Mouse (Mus musculus) cerebellum, adult 2 months (tissue): ENCODE measurements around the gene Gmds.

ENCODE experiments used
- CTCF ChIP-seq: fragments of 200-500 bp; IDR thresholded peaks from 2 replicates; pipeline ENCODE4 v1.5.1; 2011; ENCODE audit warnings: low read depth, mild to moderate bottlenecking, control low read depth, low read length, moderate library complexity, borderline replicate concordance; ENCODE audit not compliant: insufficient read depth
- POLR2A ChIP-seq: fragments of 200-500 bp; IDR thresholded peaks from 2 replicates; pipeline ENCODE4 v1.6.1; 2011; ENCODE audit warnings: low read length, control low read depth, borderline replicate concordance; ENCODE audit not compliant: insufficient read depth

DNA sequence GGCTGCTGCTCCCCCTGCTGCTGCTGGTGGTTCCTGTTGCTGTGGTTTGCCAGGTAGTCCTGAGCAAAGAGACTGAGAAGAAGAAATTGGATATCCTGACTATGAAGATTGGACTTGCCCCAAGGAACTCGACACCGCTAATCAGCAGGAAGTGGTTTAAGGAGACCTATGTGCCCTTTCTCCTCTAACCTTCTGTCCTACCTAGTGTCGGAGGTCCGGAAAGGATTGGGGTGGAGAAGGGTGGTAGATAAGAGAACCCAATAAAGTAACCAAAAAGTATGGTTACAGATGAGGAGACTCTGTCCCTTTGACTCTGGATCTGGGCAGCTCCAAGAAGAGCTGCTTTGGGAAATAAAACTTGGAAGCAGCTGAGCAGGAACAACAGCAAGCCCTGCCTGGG, 86.3 kb downstream of the Gmds start:
- TF ChIP-seq CTCF: no peak
- TF ChIP-seq POLR2A: no peak
